Mouse (Mus musculus) embryonic fibroblast, embryonic 13.5 days (primary cell): ENCODE measurements around the gene Dhx16.

Experiments used
- CTCF ChIP-seq: IDR thresholded peaks from 2 replicates; pipeline ENCODE4 v1.5.1; 2011; ENCODE audit warnings: mild to moderate bottlenecking, control low read depth, low read length, moderate library complexity, borderline replicate concordance; ENCODE audit not compliant: insufficient read depth
- POLR2A ChIP-seq: IDR thresholded peaks from 2 replicates; pipeline ENCODE4 v1.6.1; 2011; ENCODE audit warnings: low read depth, mild to moderate bottlenecking, control low read depth, low read length, moderate library complexity

- TF ChIP-seq CTCF = peak; percentile 63; the same call in 1 of the 2 replicates
- TF ChIP-seq POLR2A = peak; percentile 88
Observed at GRCm38 (mm10) chr17:35916297-35917142, 36.9 kb downstream of the Dhx16 start, which contains the start of the genes Mrps18b and Ppp1r10.
